Mouse (Mus musculus): ENCODE measurements around the gene Qk. TPM values are rescaled to one million over a fixed set of nuclear protein-coding genes. Genes with fewer than 3 reads are reported as not detected.

The Qk gene
- polyA plus RNA-seq (2014; fragmentation: Nextera tagmentation; extraction: Ambion mirVana) = 39.2 and 47.6 TPM in 2 replicates

- peak; percentile 97 for DNase-seq (ENCODE audit: low spot score)
- no peaks in the 10 kb centered on the region for H3K36me3 ChIP-seq (replicated peaks; ENCODE audit: control insufficient read depth, insufficient read depth, low read depth, low read length)
- no peaks in the 10 kb centered on the region for H3K9me3 ChIP-seq (replicated peaks; ENCODE audit: control insufficient read depth, low read length)
- peak within 1 kb of the TSS; percentile 98 for H3K9ac ChIP-seq (replicated peaks; ENCODE audit: low read length)
- H3K27ac ChIP-seq (replicated peaks; ENCODE audit: low read depth, low read length) = peak within 1 kb of the TSS; percentile 98
- peak; percentile 71 for ATAC-seq (replicated peaks; ENCODE audit: insufficient number of reproducible peaks, low FRiP score, low TSS enrichment, low read depth)
- H3K4me3 ChIP-seq (ENCODE audit: low read depth, low read length) = peak within 1 kb of the TSS; percentile 93
- peak within 1 kb of the TSS; percentile 67 for H3K4me2 ChIP-seq (ENCODE audit: low read depth, low read length)
- WGBS = under 1% methylated on average over 61 of the region's 86 CpGs
- H3K27me3 ChIP-seq (ENCODE audit: control insufficient read depth, insufficient read depth, low read length) = no peaks in the 10 kb centered on the region
- H3K4me1 ChIP-seq (ENCODE audit: control insufficient read depth, insufficient read depth, low read length) = no peaks in the 10 kb centered on the region
These were observed at the start of gene Qk for GRCm38 (mm10) chr17:10319685-10320455. Gene Qk, minus strand, starts transcription at chr17:10319854.

GRCm38 (mm10) chr17:10367044-10367443, 47.4 kb upstream of the Qk start:
- no peak for ATAC-seq (replicated peaks; ENCODE audit: insufficient number of reproducible peaks, low FRiP score, low TSS enrichment, low read depth)
- Histone ChIP-seq H3K9ac (replicated peaks; ENCODE audit: low read length) (no peak overlapping the region), H3K4me1 (ENCODE audit: control insufficient read depth, insufficient read depth, low read length) (no peaks in the 10 kb centered on the region), H3K4me3 (ENCODE audit: low read depth, low read length) (no peak overlapping the region), H3K9me3 (replicated peaks; ENCODE audit: control insufficient read depth, low read length) (no peaks in the 10 kb centered on the region), H3K27ac (replicated peaks; ENCODE audit: low read depth, low read length) (no peak overlapping the region), H3K27me3 (ENCODE audit: control insufficient read depth, insufficient read depth, low read length) (no peaks in the 10 kb centered on the region), H3K4me2 (ENCODE audit: low read depth, low read length) (no peak overlapping the region), H3K36me3 (replicated peaks; ENCODE audit: control insufficient read depth, insufficient read depth, low read depth, low read length) (no peaks in the 10 kb centered on the region)
- DNase-seq (ENCODE audit: low spot score) = no peak
- WGBS = 56% methylated on average over 5 of the region's 5 CpGs

GRCm38 (mm10) chr17:10366577-10366976, 46.9 kb upstream of the Qk start:
- H3K27ac ChIP-seq (replicated peaks; ENCODE audit: low read depth, low read length) = no peak overlapping the region
- no peak for ATAC-seq (replicated peaks; ENCODE audit: insufficient number of reproducible peaks, low FRiP score, low TSS enrichment, low read depth)

GRCm38 (mm10) chr17:10365501-10366482, 46.1 kb upstream of the Qk start:
- no peaks in the 10 kb centered on the region for H3K4me1 ChIP-seq (ENCODE audit: control insufficient read depth, insufficient read depth, low read length)
- no peak overlapping the region for H3K27ac ChIP-seq (replicated peaks; ENCODE audit: low read depth, low read length)
- 73% methylated on average over 13 of the region's 13 CpGs for WGBS
- no peaks in the 10 kb centered on the region for H3K9me3 ChIP-seq (replicated peaks; ENCODE audit: control insufficient read depth, low read length)
- no peaks in the 10 kb centered on the region for H3K36me3 ChIP-seq (replicated peaks; ENCODE audit: control insufficient read depth, insufficient read depth, low read depth, low read length)
- no peak overlapping the region for H3K9ac ChIP-seq (replicated peaks; ENCODE audit: low read length)
- no peak for DNase-seq (ENCODE audit: low spot score)
- H3K4me2 ChIP-seq (ENCODE audit: low read depth, low read length) = no peak overlapping the region
- ATAC-seq (replicated peaks; ENCODE audit: insufficient number of reproducible peaks, low FRiP score, low TSS enrichment, low read depth) = no peak
- no peak overlapping the region for H3K4me3 ChIP-seq (ENCODE audit: low read depth, low read length)
- H3K27me3 ChIP-seq (ENCODE audit: control insufficient read depth, insufficient read depth, low read length) = no peaks in the 10 kb centered on the region

More at GRCm38 (mm10) chr17:10366577-10366976, 46.9 kb upstream of the Qk start:
- H3K4me1 ChIP-seq (ENCODE audit: control insufficient read depth, insufficient read depth, low read length) = no peaks in the 10 kb centered on the region
- no peak for DNase-seq (ENCODE audit: low spot score)
- no peaks in the 10 kb centered on the region for H3K36me3 ChIP-seq (replicated peaks; ENCODE audit: control insufficient read depth, insufficient read depth, low read depth, low read length)
- no peak overlapping the region for H3K9ac ChIP-seq (replicated peaks; ENCODE audit: low read length)
- H3K4me3 ChIP-seq (ENCODE audit: low read depth, low read length) = no peak overlapping the region
- H3K9me3 ChIP-seq (replicated peaks; ENCODE audit: control insufficient read depth, low read length) = no peaks in the 10 kb centered on the region
- no peaks in the 10 kb centered on the region for H3K27me3 ChIP-seq (ENCODE audit: control insufficient read depth, insufficient read depth, low read length)
- no peak overlapping the region for H3K4me2 ChIP-seq (ENCODE audit: low read depth, low read length)
- 87% methylated on average over 4 of the region's 4 CpGs for WGBS

GRCm38 (mm10) chr17:10363151-10363550, 43.5 kb upstream of the Qk start:
- ATAC-seq (replicated peaks; ENCODE audit: insufficient number of reproducible peaks, low FRiP score, low TSS enrichment, low read depth) = no peak

GRCm38 (mm10) chr17:10361882-10362291, 42.2 kb upstream of the Qk start:
- no peaks in the 10 kb centered on the region for H3K4me1 ChIP-seq (ENCODE audit: control insufficient read depth, insufficient read depth, low read length)
- ATAC-seq (replicated peaks; ENCODE audit: insufficient number of reproducible peaks, low FRiP score, low TSS enrichment, low read depth) (no peak), DNase-seq (ENCODE audit: low spot score) (no peak)
- H3K4me3 ChIP-seq (ENCODE audit: low read depth, low read length) = no peak overlapping the region
- H3K27ac ChIP-seq (replicated peaks; ENCODE audit: low read depth, low read length) = no peak overlapping the region
- H3K27me3 ChIP-seq (ENCODE audit: control insufficient read depth, insufficient read depth, low read length) = no peaks in the 10 kb centered on the region
- no peak overlapping the region for H3K4me2 ChIP-seq (ENCODE audit: low read depth, low read length)
- no peaks in the 10 kb centered on the region for H3K36me3 ChIP-seq (replicated peaks; ENCODE audit: control insufficient read depth, insufficient read depth, low read depth, low read length)
- no peaks in the 10 kb centered on the region for H3K9me3 ChIP-seq (replicated peaks; ENCODE audit: control insufficient read depth, low read length)
- 86% methylated on average over 7 of the region's 7 CpGs for WGBS
- H3K9ac ChIP-seq (replicated peaks; ENCODE audit: low read length) = no peak overlapping the region

More at GRCm38 (mm10) chr17:10363151-10363550, 43.5 kb upstream of the Qk start:
- no peak for DNase-seq (ENCODE audit: low spot score)
- Histone ChIP-seq H3K4me3 (ENCODE audit: low read depth, low read length) (no peak overlapping the region), H3K4me1 (ENCODE audit: control insufficient read depth, insufficient read depth, low read length) (no peaks in the 10 kb centered on the region), H3K4me2 (ENCODE audit: low read depth, low read length) (no peak overlapping the region), H3K9ac (replicated peaks; ENCODE audit: low read length) (no peak overlapping the region), H3K27ac (replicated peaks; ENCODE audit: low read depth, low read length) (no peak overlapping the region), H3K27me3 (ENCODE audit: control insufficient read depth, insufficient read depth, low read length) (no peaks in the 10 kb centered on the region), H3K9me3 (replicated peaks; ENCODE audit: control insufficient read depth, low read length) (no peaks in the 10 kb centered on the region), H3K36me3 (replicated peaks; ENCODE audit: control insufficient read depth, insufficient read depth, low read depth, low read length) (no peaks in the 10 kb centered on the region)
- WGBS = 88% methylated on average over 3 of the region's 3 CpGs

GRCm38 (mm10) chr17:10360738-10361137, 41.1 kb upstream of the Qk start:
- Histone ChIP-seq H3K9ac (replicated peaks; ENCODE audit: low read length) (no peak overlapping the region), H3K4me1 (ENCODE audit: control insufficient read depth, insufficient read depth, low read length) (no peaks in the 10 kb centered on the region), H3K4me2 (ENCODE audit: low read depth, low read length) (no peak overlapping the region), H3K27ac (replicated peaks; ENCODE audit: low read depth, low read length) (no peak overlapping the region), H3K4me3 (ENCODE audit: low read depth, low read length) (no peak overlapping the region), H3K27me3 (ENCODE audit: control insufficient read depth, insufficient read depth, low read length) (no peaks in the 10 kb centered on the region), H3K9me3 (replicated peaks; ENCODE audit: control insufficient read depth, low read length) (no peaks in the 10 kb centered on the region), H3K36me3 (replicated peaks; ENCODE audit: control insufficient read depth, insufficient read depth, low read depth, low read length) (no peaks in the 10 kb centered on the region)
- no peak for ATAC-seq (replicated peaks; ENCODE audit: insufficient number of reproducible peaks, low FRiP score, low TSS enrichment, low read depth)
- 85% methylated on average over 4 of the region's 4 CpGs for WGBS
- DNase-seq (ENCODE audit: low spot score) = no peak
